Mouse (Mus musculus): ENCODE measurements around the gene Ccdc150. TPM values are rescaled to one million over a fixed set of nuclear protein-coding genes. Genes with fewer than 3 reads are reported as not detected.

Ccdc150 gene
- total RNA-seq (2012; rRNA removed): 0.95 and 1.1 TPM in 2 replicates

- in situ Hi-C loops (cut with MboI; ENCODE audit: low sequenced_read_pairs in 2 of 2, unreplicated experiment in 2 of 2): no loop called here
- peak within 1 kb of the TSS; percentile 17; the same call in 1 of the 2 replicates for H3K27ac ChIP-seq (ENCODE audit: insufficient read depth, low read depth, low read length, poor library complexity, severe bottlenecking)
These were observed at the start of gene Ccdc150 for GRCm38 (mm10) chr1:54250158-54250866. Gene Ccdc150, plus strand, starts transcription at chr1:54250683.

DNA sequence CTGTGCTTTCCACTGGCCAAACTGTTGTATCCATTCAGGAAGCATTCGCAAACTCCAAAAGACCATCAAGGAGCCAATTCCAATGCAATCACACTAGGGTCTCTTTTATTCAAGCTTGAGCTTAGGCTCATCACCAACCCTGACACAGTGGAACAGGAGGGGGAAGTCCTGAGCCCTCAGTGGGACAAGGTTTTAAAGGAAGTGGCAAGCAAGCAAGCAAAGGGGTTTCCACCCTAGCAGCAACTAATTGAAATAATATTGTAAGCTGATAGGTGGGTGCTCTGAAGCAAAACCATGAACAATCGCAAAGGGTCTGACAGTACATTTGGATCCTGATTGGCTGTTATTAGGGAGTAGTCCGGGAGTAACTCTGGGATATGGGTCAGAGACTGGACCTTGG lies 30.2 kb upstream of the Ccdc150 start:
- H3K9ac ChIP-seq (ENCODE audit: insufficient read depth, low read depth, low read length, poor library complexity, severe bottlenecking): no peak overlapping the region
- H3K4me1 ChIP-seq (ENCODE audit: control insufficient read depth in 2 of 2, insufficient read depth in 2 of 2, low read length in 2 of 2, poor library complexity in 1 of 2): no peaks in the 10 kb centered on the region
- in situ Hi-C loops (cut with MboI; ENCODE audit: low sequenced_read_pairs in 2 of 2, unreplicated experiment in 2 of 2): no loop called here
- TF ChIP-seq HCFC1 (IDR thresholded peaks at IDR 0.05; ENCODE audit: borderline replicate concordance, insufficient read depth, low read length) (no peak), MAFK (IDR thresholded peaks at IDR 0.05; ENCODE audit: insufficient read depth, low read depth, low read length) (no peak), ZC3H11A (IDR thresholded peaks at IDR 0.05; ENCODE audit: borderline replicate concordance, low read depth, low read length) (no peak), ZNF384 (IDR thresholded peaks at IDR 0.05; ENCODE audit: low read depth, low read length) (no peak), CHD2 (IDR thresholded peaks at IDR 0.05; ENCODE audit: low read depth, low read length) (no peak)
- H3K27ac ChIP-seq (ENCODE audit: insufficient read depth, low read depth, low read length, poor library complexity, severe bottlenecking): no peak overlapping the region
- H3K4me3 ChIP-seq (ENCODE audit: insufficient read depth in 1 of 2, low read depth in 1 of 2, low read length in 2 of 2, poor library complexity in 1 of 2, severe bottlenecking in 1 of 2): no peak overlapping the region
- no peaks in the 10 kb centered on the region for H3K36me3 ChIP-seq (ENCODE audit: control insufficient read depth, insufficient read depth, low read length, poor library complexity, severe bottlenecking)
- DNase-seq (ENCODE audit: low read depth, low spot score): no peak
- H3K9me3 ChIP-seq (ENCODE audit: control insufficient read depth, insufficient read depth, low read depth, low read length): no peaks in the 10 kb centered on the region

More at GRCm38 (mm10) chr1:54250158-54250866, at the start of gene Ccdc150:
- DNase-seq (ENCODE audit: low read depth, low spot score): peak; percentile 94
- no peaks in the 10 kb centered on the region for H3K36me3 ChIP-seq (ENCODE audit: control insufficient read depth, insufficient read depth, low read length, poor library complexity, severe bottlenecking)
- peak within 1 kb of the TSS; percentile 66 to 75 for H3K4me3 ChIP-seq (ENCODE audit: insufficient read depth in 1 of 2, low read depth in 1 of 2, low read length in 2 of 2, poor library complexity in 1 of 2, severe bottlenecking in 1 of 2)
- peak within 1 kb of the TSS; percentile 58 for H3K9ac ChIP-seq (ENCODE audit: insufficient read depth, low read depth, low read length, poor library complexity, severe bottlenecking)
- no peaks in the 10 kb centered on the region for H3K9me3 ChIP-seq (ENCODE audit: control insufficient read depth, insufficient read depth, low read depth, low read length)
- TF ChIP-seq ZC3H11A (IDR thresholded peaks at IDR 0.05; ENCODE audit: borderline replicate concordance, low read depth, low read length) (no peak), HCFC1 (IDR thresholded peaks at IDR 0.05; ENCODE audit: borderline replicate concordance, insufficient read depth, low read length) (peak; percentile 99)
- no peaks in the 10 kb centered on the region for H3K4me1 ChIP-seq (ENCODE audit: control insufficient read depth in 2 of 2, insufficient read depth in 2 of 2, low read length in 2 of 2, poor library complexity in 1 of 2)

- Histone ChIP-seq H3K9ac (ENCODE audit: insufficient read depth, low read depth, low read length, poor library complexity, severe bottlenecking) (no peak overlapping the region), H3K9me3 (ENCODE audit: control insufficient read depth, insufficient read depth, low read depth, low read length) (no peaks in the 10 kb centered on the region), H3K27ac (ENCODE audit: insufficient read depth, low read depth, low read length, poor library complexity, severe bottlenecking) (no peak overlapping the region), H3K4me3 (ENCODE audit: insufficient read depth in 1 of 2, low read depth in 1 of 2, low read length in 2 of 2, poor library complexity in 1 of 2, severe bottlenecking in 1 of 2) (no peak overlapping the region), H3K36me3 (ENCODE audit: control insufficient read depth, insufficient read depth, low read length, poor library complexity, severe bottlenecking) (no peaks in the 10 kb centered on the region), H3K4me1 (ENCODE audit: control insufficient read depth in 2 of 2, insufficient read depth in 2 of 2, low read length in 2 of 2, poor library complexity in 1 of 2) (no peaks in the 10 kb centered on the region)
- peak; percentile 67 for TF ChIP-seq ZNF384 (IDR thresholded peaks at IDR 0.05; ENCODE audit: low read depth, low read length)
- no peak for TF ChIP-seq MAFK (IDR thresholded peaks at IDR 0.05; ENCODE audit: insufficient read depth, low read depth, low read length)
- DNase-seq (ENCODE audit: low read depth, low spot score): no peak
- in situ Hi-C loops (cut with MboI; ENCODE audit: low sequenced_read_pairs in 2 of 2, unreplicated experiment in 2 of 2): no loop called here
These were observed 7.8 kb upstream of the Ccdc150 start for GRCm38 (mm10) chr1:54242722-54243121.

DNA sequence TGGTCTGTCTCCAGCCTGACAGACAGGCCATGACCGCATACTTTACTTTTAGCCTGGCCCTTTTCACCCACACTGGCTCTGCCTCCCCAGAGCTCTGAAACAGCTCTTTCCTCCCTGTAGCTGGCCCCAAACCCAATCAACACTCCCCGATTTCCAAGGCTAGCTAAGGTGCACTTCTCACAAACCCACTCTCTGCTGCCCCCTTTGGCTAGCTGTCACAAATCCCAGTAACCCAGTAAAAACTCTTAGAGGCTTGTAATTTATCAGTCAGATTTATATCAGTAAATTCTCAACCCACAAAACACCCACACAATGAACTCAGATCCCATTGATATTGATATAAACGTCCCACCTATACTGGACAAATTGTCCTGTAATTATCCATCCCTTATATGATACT lies 25.1 kb downstream of the Ccdc150 start:
- Histone ChIP-seq H3K4me1 (ENCODE audit: control insufficient read depth in 2 of 2, insufficient read depth in 2 of 2, low read length in 2 of 2, poor library complexity in 1 of 2) (no peaks in the 10 kb centered on the region), H3K9ac (ENCODE audit: insufficient read depth, low read depth, low read length, poor library complexity, severe bottlenecking) (no peak overlapping the region), H3K36me3 (ENCODE audit: control insufficient read depth, insufficient read depth, low read length, poor library complexity, severe bottlenecking) (no peaks in the 10 kb centered on the region), H3K9me3 (ENCODE audit: control insufficient read depth, insufficient read depth, low read depth, low read length) (no peaks in the 10 kb centered on the region), H3K27ac (ENCODE audit: insufficient read depth, low read depth, low read length, poor library complexity, severe bottlenecking) (no peak overlapping the region), H3K4me3 (ENCODE audit: insufficient read depth in 1 of 2, low read depth in 1 of 2, low read length in 2 of 2, poor library complexity in 1 of 2, severe bottlenecking in 1 of 2) (no peak overlapping the region)
- DNase-seq (ENCODE audit: low read depth, low spot score): no peak
- TF ChIP-seq ZC3H11A (IDR thresholded peaks at IDR 0.05; ENCODE audit: borderline replicate concordance, low read depth, low read length) (no peak), MAFK (IDR thresholded peaks at IDR 0.05; ENCODE audit: insufficient read depth, low read depth, low read length) (no peak), HCFC1 (IDR thresholded peaks at IDR 0.05; ENCODE audit: borderline replicate concordance, insufficient read depth, low read length) (no peak), ZNF384 (IDR thresholded peaks at IDR 0.05; ENCODE audit: low read depth, low read length) (no peak), CHD2 (IDR thresholded peaks at IDR 0.05; ENCODE audit: low read depth, low read length) (no peak)
- in situ Hi-C loops (cut with MboI; ENCODE audit: low sequenced_read_pairs in 2 of 2, unreplicated experiment in 2 of 2): no loop called here

GRCm38 (mm10) chr1:54279628-54280027 lies 29.1 kb downstream of the Ccdc150 start:
- no peak for DNase-seq (ENCODE audit: low read depth, low spot score)
- Histone ChIP-seq H3K9me3 (ENCODE audit: control insufficient read depth, insufficient read depth, low read depth, low read length) (no peaks in the 10 kb centered on the region), H3K9ac (ENCODE audit: insufficient read depth, low read depth, low read length, poor library complexity, severe bottlenecking) (no peak overlapping the region), H3K4me1 (ENCODE audit: control insufficient read depth in 2 of 2, insufficient read depth in 2 of 2, low read length in 2 of 2, poor library complexity in 1 of 2) (no peaks in the 10 kb centered on the region), H3K36me3 (ENCODE audit: control insufficient read depth, insufficient read depth, low read length, poor library complexity, severe bottlenecking) (no peaks in the 10 kb centered on the region), H3K4me3 (ENCODE audit: insufficient read depth in 1 of 2, low read depth in 1 of 2, low read length in 2 of 2, poor library complexity in 1 of 2, severe bottlenecking in 1 of 2) (no peak overlapping the region), H3K27ac (ENCODE audit: insufficient read depth, low read depth, low read length, poor library complexity, severe bottlenecking) (no peak overlapping the region)
- TF ChIP-seq CHD2 (IDR thresholded peaks at IDR 0.05; ENCODE audit: low read depth, low read length) (no peak), ZC3H11A (IDR thresholded peaks at IDR 0.05; ENCODE audit: borderline replicate concordance, low read depth, low read length) (no peak), MAFK (IDR thresholded peaks at IDR 0.05; ENCODE audit: insufficient read depth, low read depth, low read length) (no peak), ZNF384 (IDR thresholded peaks at IDR 0.05; ENCODE audit: low read depth, low read length) (no peak), HCFC1 (IDR thresholded peaks at IDR 0.05; ENCODE audit: borderline replicate concordance, insufficient read depth, low read length) (no peak)
- in situ Hi-C loops (cut with MboI; ENCODE audit: low sequenced_read_pairs in 2 of 2, unreplicated experiment in 2 of 2): no loop called here

Data from ES-E14 (cell line).